Mouse (Mus musculus) MEL-GATA-1-ER (cell line): ENCODE measurements around the gene Ppwd1.
A peak's percentile ranks its signal among the peaks of the same experiment; 100 is the strongest.

ENCODE experiments used
- DNase-seq: peaks from one replicate; pipeline ENCODE4 v3.0.0-alpha.2; 2012; ENCODE audit warnings: low read depth; ENCODE audit errors: extremely low read depth

Gene Ppwd1

DNA sequence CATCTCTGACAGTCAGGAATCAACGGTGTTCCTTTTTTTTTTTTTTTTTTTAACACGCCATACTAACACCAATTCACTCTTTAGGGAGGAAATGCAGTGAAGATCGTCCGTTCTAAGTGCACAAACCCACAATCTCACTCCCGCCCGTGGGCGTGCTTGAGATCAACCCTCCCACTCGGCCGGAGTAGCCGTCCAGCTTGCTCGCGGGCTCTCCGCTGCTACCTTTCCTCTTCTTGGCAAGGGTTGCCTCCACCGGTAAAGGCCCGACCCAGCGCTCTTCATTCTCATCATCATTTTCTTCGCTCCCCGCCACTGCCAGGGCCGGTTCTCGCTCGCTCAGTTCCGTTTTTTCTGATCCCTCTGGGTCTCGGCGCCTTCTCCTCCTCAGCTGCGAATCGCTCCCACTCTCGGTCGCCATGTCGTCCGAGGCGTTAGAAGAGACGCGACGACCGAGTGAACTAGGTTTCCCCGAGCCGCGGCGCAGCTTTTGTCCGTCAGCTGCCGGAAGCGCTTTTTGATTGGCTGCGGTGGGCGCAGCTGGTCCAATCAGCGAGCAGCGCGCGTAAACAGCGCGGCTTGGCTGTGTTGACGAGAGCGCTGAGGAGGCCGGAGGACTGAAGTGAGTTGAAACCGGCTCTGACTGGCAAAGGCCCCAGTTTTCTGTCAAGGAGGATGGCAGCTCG is at the start of gene Ppwd1, which contains the start of gene Cenpk:
Gene Ppwd1 (minus strand): TSS at position 460 of the 683 bp plus-strand sequence.
Gene Cenpk (plus strand): TSS at position 228 of the 683 bp plus-strand sequence.
- peak; percentile 91 for DNase-seq

DNA sequence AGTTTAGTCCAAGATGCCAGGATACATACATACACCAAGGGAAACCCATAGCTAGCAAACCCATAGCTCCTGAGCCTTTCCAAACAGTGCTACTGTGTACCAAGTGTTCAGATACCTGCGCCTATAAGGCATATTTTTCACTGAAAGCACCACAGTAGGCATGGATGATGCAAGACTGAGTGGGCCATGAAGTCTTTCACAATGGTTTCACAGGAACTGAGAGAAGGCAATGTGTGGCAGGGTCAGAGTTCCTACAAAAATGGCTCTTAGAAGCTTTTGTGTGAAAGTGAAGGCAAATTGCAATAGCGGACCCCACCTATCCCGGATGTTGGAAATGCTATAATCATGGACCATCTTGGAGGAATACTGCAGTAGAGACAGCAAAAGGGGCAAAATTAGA is 30.4 kb upstream of the Ppwd1 start:
- no peak for DNase-seq

DNA sequence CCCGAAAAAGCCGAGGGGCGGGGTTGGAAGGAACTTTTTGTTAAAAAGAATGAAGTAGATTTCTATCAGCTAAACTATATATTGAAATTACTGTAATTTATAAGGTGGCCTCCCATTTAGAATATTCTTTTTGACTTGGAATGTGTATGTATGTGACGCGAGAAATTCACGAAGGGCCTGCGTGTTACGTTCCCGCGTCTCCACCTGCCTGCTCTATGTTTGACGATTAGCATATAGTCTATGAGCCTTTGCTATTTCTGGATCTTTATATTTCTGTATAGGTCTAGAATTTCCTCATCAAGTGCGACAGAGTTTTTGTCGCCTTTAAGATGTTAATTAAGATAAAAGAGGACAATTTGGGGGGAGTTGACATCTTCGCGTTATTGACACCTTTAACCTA is 538 bp upstream of the Ppwd1 start:
- DNase-seq: no peak

GRCm38 (mm10) chr13:104227478-104227877 is 1.2 kb downstream of the Ppwd1 start:
- peak; percentile 8 for DNase-seq

DNA sequence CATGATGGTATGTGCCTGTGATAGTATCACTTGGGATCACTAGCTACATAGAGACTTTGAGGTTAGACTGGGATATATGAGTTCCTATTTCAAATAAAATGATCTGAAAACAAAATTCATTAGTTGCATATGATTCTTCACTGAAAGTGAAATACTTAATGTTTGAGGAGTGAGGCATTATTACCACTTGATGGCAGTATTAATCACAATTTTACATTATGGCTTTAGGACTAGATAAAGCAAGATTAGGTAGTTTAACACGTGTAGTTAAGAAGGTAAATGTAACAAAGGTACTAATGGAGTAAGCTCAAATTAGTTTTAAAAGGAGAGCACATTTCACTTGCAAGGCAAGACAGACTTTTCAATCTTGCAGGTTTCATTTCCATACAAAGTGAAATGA is 24.3 kb downstream of the Ppwd1 start:
- DNase-seq: no peak

DNA sequence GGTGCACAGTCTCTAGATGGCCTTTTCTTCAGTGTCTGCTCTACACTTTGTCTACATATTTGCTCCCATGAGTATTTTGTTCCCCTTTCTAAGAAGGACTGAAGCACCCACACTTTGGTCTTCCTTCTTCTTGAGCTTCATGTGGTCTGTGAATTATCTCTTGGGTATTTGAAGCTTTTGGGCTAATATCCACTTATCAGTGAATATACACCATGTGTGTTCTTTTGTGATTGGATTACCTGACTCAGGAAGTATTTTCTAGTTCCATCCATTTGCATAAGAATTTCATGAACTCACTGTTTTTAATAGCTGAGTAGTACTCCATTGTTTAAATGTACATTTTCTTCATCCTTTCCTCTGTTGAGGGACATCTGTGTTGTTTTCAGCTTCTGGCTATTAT is 32.8 kb downstream of the Ppwd1 start:
- DNase-seq: peak; percentile 39

DNA sequence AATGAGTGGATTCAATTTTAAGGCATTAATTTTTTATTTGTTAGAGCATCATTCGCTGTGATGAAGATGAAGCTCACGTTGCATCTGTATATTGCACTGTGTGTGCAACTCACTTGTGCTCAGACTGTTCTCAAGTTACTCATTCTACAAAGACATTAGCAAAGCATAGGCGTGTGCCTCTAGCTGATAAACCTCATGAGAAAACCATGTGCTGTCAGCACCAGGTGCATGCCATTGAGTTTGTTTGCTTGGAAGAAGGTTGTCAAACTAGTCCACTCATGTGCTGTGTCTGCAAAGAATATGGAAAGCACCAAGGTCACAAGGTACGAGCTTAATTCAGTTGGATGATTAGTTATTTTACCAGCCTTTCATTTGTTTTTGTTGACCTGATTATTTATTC is 41.3 kb downstream of the Ppwd1 start:
- no peak for DNase-seq

DNA sequence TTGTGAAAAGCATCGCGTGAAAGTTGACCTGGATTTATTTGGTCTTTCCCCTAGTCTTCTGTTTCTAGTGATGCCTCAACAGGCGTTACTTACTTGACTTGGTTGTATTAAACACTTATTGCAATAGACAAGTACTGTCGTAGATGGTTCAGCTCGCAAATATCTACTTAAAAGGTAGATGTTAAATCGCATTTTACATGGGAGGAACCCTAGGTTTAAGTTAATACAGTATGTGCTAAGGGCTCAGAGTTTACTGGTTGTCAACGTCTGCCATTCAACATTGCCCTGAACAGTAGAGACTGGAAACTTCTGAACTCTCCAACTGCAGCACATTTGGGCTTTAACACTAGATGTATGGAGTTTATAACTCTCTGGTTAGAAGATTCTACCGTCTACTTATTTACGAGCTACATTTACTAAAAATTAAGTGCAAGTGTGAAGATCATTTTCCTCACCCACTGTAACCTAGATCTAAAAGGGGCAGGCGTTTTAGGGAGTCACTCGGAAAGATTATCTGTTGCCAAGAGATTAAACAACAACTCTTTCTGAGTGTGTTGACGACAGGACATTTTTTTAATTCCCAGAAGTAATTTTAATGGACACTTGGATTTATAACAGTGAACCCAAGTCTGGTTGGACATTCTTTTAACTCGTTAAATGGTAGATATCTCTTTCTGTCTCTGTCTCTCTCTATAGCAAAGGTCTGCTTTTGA is 49.3 kb downstream of the Ppwd1 start:
- peak; percentile 41 for DNase-seq

DNA sequence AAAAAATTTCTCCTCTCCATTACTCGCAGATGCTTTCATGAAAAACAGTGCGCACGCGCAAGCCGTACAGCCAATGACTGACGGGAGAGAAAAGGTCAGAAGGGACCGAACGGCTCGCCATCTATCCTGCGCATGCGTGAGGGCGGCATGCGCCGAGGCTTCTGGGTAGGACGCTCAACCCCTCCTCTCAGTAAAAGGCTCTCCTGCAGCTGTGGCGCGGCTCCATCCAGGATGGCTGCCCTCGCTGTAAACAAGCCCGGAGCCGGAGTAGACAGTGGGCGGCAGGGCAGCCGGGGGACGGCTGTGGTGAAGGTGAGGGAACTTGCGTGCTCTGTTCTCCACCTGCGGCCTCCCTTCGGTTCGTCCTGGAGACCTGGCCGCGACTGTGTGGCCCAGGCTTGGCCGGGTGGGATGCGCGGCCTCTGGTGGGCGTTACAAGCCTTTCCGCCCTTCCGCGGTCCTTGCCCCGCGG is 50.0 kb downstream of the Ppwd1 start, which contains the start of gene Trim23:
Gene Trim23 (plus strand): TSS at position 148 of the 472 bp plus-strand sequence.
- peak; percentile 97 for DNase-seq

GRCm38 (mm10) chr13:104177796-104178649 is 50.6 kb downstream of the Ppwd1 start, which contains the start of gene Trappc13:
Trappc13 (minus strand) TSS chr13:104178469.
- peak; percentile 48 for DNase-seq

DNA sequence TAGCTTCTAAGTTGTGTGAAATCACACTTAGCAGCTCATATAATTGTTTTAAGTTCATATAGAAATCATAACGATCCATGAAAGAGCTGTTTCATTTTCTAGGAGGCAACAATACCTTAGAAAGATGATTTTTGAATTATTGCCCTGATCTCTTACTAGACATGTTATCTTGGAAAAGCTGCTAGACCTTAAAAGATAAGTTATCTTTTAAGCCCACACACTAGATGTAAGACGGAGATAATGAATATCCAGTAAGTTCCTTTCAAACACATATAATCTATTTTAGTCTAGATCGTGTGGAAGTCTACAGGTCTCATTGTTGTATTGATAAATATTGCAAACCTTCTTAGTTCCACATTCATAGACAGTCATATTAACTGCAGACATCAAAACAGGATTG is 51.8 kb downstream of the Ppwd1 start:
- no peak for DNase-seq

DNA sequence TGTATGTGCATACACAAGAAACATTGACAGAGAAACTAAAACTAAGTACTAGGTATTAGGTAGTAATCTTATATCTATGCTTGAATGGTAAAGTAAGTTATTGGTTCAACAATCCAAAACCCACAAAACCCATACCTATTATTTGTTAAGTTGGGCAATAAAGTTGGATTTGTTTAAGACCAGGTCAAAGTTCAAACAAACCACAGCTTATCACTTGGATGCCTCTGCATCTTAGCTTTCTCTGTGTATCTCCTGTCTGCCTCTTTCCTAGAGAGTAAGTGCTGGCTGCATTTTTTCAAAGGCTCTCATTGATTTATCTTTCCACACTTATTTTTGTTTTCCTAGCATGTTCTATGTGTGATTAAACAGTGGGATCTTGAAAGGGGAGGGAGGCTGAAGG is 56.1 kb downstream of the Ppwd1 start:
- no peak for DNase-seq

DNA sequence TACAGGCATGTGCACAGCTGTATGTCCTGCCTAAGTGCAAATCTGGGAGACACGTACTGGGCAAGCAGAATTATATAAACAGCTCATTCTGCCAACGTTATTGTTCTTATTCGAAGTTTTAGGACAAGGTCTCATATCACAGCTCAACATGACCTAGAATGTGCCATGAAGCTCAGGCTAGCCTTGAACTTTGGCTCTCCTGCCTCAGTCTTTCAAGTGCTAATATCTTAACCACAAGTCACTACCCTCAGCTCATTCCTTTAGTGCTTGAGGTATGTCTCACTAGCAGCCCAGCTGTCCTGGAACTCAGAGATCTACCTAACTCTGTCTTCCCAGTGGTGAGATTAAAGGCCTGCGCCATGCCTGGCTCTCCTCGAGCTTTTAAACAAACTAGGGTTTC is 56.9 kb downstream of the Ppwd1 start:
- no peak for DNase-seq

GRCm38 (mm10) chr13:104155686-104156085 is 73.0 kb downstream of the Ppwd1 start:
- DNase-seq: no peak
